Mouse (Mus musculus): ENCODE measurements around the gene Abca1.

DNA sequence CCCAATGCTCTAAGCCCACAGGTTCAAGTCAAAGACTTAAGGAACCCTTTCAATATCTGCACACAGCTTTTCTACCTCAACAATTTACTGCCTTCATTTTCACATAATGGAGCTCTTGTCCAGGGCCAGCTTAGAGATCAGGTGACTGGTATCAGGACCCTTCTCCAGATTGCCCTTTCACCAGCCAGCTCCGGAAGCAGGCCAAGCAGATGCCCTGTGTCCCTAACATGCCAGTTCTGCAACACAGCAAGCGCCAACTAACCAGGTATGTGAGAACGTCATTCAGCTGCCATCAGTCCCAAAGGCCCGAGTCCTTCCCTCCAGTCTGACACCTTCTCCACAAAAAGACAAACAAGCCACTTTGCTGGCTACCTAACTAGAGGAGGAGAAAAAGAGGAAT, 6.6 kb downstream of the Abca1 start:
- TF ChIP-seq EP300 (IDR thresholded peaks at IDR 0.05; ENCODE audit: low read depth): no peak
- TF ChIP-seq CTCF (IDR thresholded peaks at IDR 0.05; ENCODE audit: low read depth): no peak
